Mouse (Mus musculus): ENCODE measurements around the gene Fst. TPM values are rescaled to one million over a fixed set of nuclear protein-coding genes. Genes with fewer than 3 reads are reported as not detected.

Gene Fst
- total RNA-seq, 2 experiments from 2014 or later, result 10.9 TPM

- peak; percentile 20 to 27 for DNase-seq (ENCODE audit: extremely low spot score in 1 of 2, low spot score in 2 of 2)
- no peak for TF ChIP-seq CTCF (IDR thresholded peaks at IDR 0.05)
Observed at GRCm38 (mm10) chr13:114458291-114458885, 363 bp downstream of the Fst start.

GRCm38 (mm10) chr13:114457567-114458120 lies 1.1 kb downstream of the Fst start:
- Histone ChIP-seq H3K4me3 (peak overlapping the region; percentile 49), H3K27ac (no peak overlapping the region)
- intact Hi-C loops (cut with DNase I), result loop anchor here (5.0 kb wide), 1 partner anchor 70 kb away; the partner anchor contains the start of gene Ndufs4
- no peak for DNase-seq (ENCODE audit: extremely low spot score in 1 of 2, low spot score in 2 of 2)
- TF ChIP-seq CTCF (IDR thresholded peaks at IDR 0.05), result no peak

More at GRCm38 (mm10) chr13:114458291-114458885, 363 bp downstream of the Fst start:
- no peak overlapping the region for H3K27ac ChIP-seq
- intact Hi-C loops (cut with DNase I), result loop anchor here (5.0 kb wide), 1 partner anchor 71 kb away; the partner anchor contains the start of gene Ndufs4
- H3K4me3 ChIP-seq, result peak overlapping the region; percentile 49

- Histone ChIP-seq H3K27ac (no peak overlapping the region), H3K4me3 (peak overlapping the region; percentile 29)
- intact Hi-C loops (cut with DNase I), result loop anchor here (5.0 kb wide), 1 partner anchor 70 kb away; the partner anchor contains the start of gene Ndufs4
- DNase-seq (ENCODE audit: extremely low spot score in 1 of 2, low spot score in 2 of 2), result peak; percentile 14 to 28
- no peak for TF ChIP-seq CTCF (IDR thresholded peaks at IDR 0.05)
Observed at GRCm38 (mm10) chr13:114456766-114457566, 1.8 kb downstream of the Fst start.

GRCm38 (mm10) chr13:114456224-114456623 lies 2.5 kb downstream of the Fst start:
- DNase-seq (ENCODE audit: extremely low spot score in 1 of 2, low spot score in 2 of 2), result peak in 1 of 2 experiments; percentile 11

GRCm38 (mm10) chr13:114455788-114456187 lies 3.0 kb downstream of the Fst start:
- intact Hi-C loops (cut with DNase I), result loop anchor here (5.0 kb wide), 1 partner anchor 68 kb away; the partner anchor contains the start of gene Ndufs4
- no peak for TF ChIP-seq CTCF (IDR thresholded peaks at IDR 0.05)
- no peak for DNase-seq (ENCODE audit: extremely low spot score in 1 of 2, low spot score in 2 of 2)
- H3K27ac ChIP-seq, result no peak overlapping the region
- H3K4me3 ChIP-seq, result no peak overlapping the region

More at GRCm38 (mm10) chr13:114456224-114456623, 2.5 kb downstream of the Fst start:
- Histone ChIP-seq H3K4me3 (0 out of 2 replicates have a peak overlapping the region, but pooled peaks have one; percentile 11), H3K27ac (no peak overlapping the region)
- TF ChIP-seq CTCF (IDR thresholded peaks at IDR 0.05), result peak; percentile 15
- intact Hi-C loops (cut with DNase I), result loop anchor here (5.0 kb wide), 1 partner anchor 69 kb away; the partner anchor contains the start of gene Ndufs4

- DNase-seq (ENCODE audit: extremely low spot score in 1 of 2, low spot score in 2 of 2), result no peak
- TF ChIP-seq CTCF (IDR thresholded peaks at IDR 0.05), result no peak
- intact Hi-C loops (cut with DNase I), result no loop called here
- Histone ChIP-seq H3K4me3 (no peak overlapping the region), H3K27ac (no peak overlapping the region)
Observed at GRCm38 (mm10) chr13:114447213-114447612, 11.5 kb downstream of the Fst start.

- no peak overlapping the region for H3K4me3 ChIP-seq
- TF ChIP-seq CTCF (IDR thresholded peaks at IDR 0.05), result no peak
- no peak overlapping the region for H3K27ac ChIP-seq
- intact Hi-C loops (cut with DNase I), result no loop called here
- DNase-seq (ENCODE audit: extremely low spot score in 1 of 2, low spot score in 2 of 2), result no peak
Observed at GRCm38 (mm10) chr13:114432491-114432890, 26.3 kb downstream of the Fst start.

GRCm38 (mm10) chr13:114425230-114425629 lies 33.5 kb downstream of the Fst start:
- Histone ChIP-seq H3K4me3 (no peak overlapping the region), H3K27ac (no peak overlapping the region)
- intact Hi-C loops (cut with DNase I), result no loop called here
- TF ChIP-seq CTCF (IDR thresholded peaks at IDR 0.05), result no peak
- DNase-seq (ENCODE audit: extremely low spot score in 1 of 2, low spot score in 2 of 2), result no peak

- TF ChIP-seq CTCF (IDR thresholded peaks at IDR 0.05), result no peak
- H3K27ac ChIP-seq, result no peak overlapping the region
- DNase-seq (ENCODE audit: extremely low spot score in 1 of 2, low spot score in 2 of 2), result no peak
- no peak overlapping the region for H3K4me3 ChIP-seq
- intact Hi-C loops (cut with DNase I), result no loop called here
Observed at GRCm38 (mm10) chr13:114420235-114420634, 38.5 kb downstream of the Fst start.

GRCm38 (mm10) chr13:114419364-114419763 lies 39.4 kb downstream of the Fst start:
- DNase-seq (ENCODE audit: extremely low spot score in 1 of 2, low spot score in 2 of 2), result no peak
- TF ChIP-seq CTCF (IDR thresholded peaks at IDR 0.05), result no peak
- no peak overlapping the region for H3K27ac ChIP-seq
- intact Hi-C loops (cut with DNase I), result no loop called here
- no peak overlapping the region for H3K4me3 ChIP-seq

GRCm38 (mm10) chr13:114412326-114412725 lies 46.4 kb downstream of the Fst start:
- Histone ChIP-seq H3K4me3 (no peak overlapping the region), H3K27ac (no peak overlapping the region)
- no peak for TF ChIP-seq CTCF (IDR thresholded peaks at IDR 0.05)
- DNase-seq (ENCODE audit: extremely low spot score in 1 of 2, low spot score in 2 of 2), result no peak
- intact Hi-C loops (cut with DNase I), result no loop called here

GRCm38 (mm10) chr13:114406866-114407265 lies 51.9 kb downstream of the Fst start:
- Histone ChIP-seq H3K27ac (no peak overlapping the region), H3K4me3 (no peak overlapping the region)
- no peak for TF ChIP-seq CTCF (IDR thresholded peaks at IDR 0.05)
- intact Hi-C loops (cut with DNase I), result no loop called here
- no peak for DNase-seq (ENCODE audit: extremely low spot score in 1 of 2, low spot score in 2 of 2)
